Mouse (Mus musculus) inflammation-experienced regulatory T-cells, adult 16 weeks (primary cell): ENCODE measurements around the gene Ntrk3. TPM values are rescaled to one million over a fixed set of nuclear protein-coding genes. Genes with fewer than 3 reads are reported as not detected.

Experiments
- polyA plus RNA-seq: library from polyadenylated mRNA; unstranded; fragments of 100-300 nt; shearing (Covaris generic); gene quantifications from one replicate; pipeline ENCODE4 v1.2.1, GENCODE M21; 2017

Ntrk3 gene
- polyA plus RNA-seq, result 9.8 TPM

GRCm38 (mm10) chr7:78737614-78738210, at the start of gene Ntrk3:
Ntrk3 (minus strand) TSS chr7:78738012.

DNA sequence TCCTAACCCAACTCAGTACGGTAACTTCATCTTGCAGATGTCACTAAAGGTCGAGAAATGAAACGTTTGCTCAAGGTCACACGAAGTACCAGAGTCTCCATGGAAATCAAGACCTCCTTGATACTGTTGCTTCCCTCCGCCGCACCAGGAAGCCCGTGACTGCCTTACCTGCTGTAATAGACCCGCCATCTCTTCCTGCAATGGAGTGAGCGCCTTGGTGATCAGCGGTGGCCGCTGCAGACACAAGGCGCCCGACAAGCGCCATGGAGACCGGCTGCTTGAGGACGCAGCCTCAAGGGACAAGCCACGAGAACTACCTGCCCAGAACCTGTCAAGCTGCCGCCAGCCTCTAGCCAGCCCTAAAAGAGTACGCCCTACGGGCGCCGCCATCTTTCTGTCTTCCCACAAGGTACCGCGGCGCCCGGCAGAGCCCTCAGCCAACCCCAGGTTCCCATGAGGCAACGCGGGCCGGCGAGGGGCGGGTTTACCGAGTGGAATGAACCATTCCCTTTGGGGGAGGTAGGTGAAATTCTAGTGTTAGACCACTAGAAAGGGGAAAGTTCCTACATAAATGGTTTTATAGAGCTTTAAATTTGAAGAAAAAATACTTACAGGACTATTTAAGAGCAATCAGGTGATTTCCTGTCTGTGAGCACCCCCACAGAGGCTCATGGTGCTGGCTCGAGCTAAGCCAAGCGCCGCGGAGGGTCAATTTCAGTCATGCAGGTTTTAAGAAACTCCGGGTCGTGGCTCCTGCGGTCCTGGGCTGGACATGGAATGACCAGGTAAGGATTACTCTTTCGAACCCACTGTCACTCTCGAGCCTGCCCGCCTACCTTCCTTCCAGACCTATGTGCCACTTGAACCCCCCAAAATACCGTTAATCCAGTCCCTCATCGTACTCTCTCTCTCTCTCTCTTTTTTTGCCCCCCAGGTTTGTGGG, 45.1 kb upstream of the Ntrk3 start, which contains the start of the genes Mrps11 and Mrpl46:
Mrps11 (plus strand) TSS at position 481 of the 943 bp plus-strand sequence.
Mrpl46 (minus strand) TSS at position 893 of the 943 bp plus-strand sequence.

Other genes starting within 250 kb of the Ntrk3 start
- gene Mrps11, start 45.1 kb upstream of the Ntrk3 start, polyA plus RNA-seq, result 46.0 TPM
- gene Mrpl46, start 45.5 kb upstream of the Ntrk3 start, polyA plus RNA-seq, result 61.7 TPM
- 29.3 TPM for gene Det1, start 109.3 kb upstream of the Ntrk3 start, polyA plus RNA-seq
- 52.1 TPM for gene Aen, start 157.8 kb upstream of the Ntrk3 start, polyA plus RNA-seq
- gene Isg20, start 175.4 kb upstream of the Ntrk3 start, polyA plus RNA-seq, result 116 TPM